Mouse (Mus musculus) frontal cortex, postnatal 10 days (tissue): ENCODE measurements around the gene Cul7.

ENCODE experiments used
- DNase-seq, 2 experiments: peaks; one replicate each; pipeline ENCODE4 v3.0.0; 2022; ENCODE audit warnings: low spot score in 2 of 2, mixed read lengths in 1 of 2

Gene Cul7

DNA sequence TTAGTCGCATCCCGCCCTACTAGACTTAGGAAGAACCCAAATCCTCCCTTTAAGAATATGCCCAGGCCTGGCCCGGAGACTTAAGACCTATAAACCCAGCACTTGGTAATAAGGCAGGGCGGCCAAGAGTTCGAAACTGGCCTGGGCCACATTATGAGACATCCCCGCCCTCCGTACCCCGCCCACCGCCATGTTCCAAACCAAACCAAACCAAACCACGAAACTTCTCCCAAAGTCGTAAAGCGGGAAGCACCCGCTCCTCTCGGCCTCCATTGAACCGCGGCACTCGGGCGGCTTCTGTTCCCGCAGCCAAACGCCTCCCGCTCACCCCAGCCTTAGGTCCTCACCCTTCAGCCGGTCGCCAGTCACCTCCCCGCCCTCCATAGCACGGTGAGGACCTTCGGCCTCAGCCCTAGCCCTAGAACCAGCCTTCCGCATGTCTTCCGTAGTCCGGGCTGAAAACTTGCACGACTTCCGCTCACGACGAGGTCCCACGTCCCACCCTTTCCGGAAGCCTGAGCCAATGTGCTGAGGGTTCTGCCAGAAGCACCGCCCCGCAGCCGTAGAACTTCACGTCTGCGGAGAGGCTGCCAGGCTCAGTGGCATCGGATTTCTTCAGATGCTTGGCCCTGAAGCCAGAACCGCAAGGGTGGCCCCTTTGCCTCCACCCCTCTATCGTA is 23.9 kb downstream of the Cul7 start, which contains the start of gene Rrp36:
Gene Rrp36, minus strand, starts transcription at position 503 of the 680 bp plus-strand sequence.
- peak; percentile 79 to 85 for DNase-seq

DNA sequence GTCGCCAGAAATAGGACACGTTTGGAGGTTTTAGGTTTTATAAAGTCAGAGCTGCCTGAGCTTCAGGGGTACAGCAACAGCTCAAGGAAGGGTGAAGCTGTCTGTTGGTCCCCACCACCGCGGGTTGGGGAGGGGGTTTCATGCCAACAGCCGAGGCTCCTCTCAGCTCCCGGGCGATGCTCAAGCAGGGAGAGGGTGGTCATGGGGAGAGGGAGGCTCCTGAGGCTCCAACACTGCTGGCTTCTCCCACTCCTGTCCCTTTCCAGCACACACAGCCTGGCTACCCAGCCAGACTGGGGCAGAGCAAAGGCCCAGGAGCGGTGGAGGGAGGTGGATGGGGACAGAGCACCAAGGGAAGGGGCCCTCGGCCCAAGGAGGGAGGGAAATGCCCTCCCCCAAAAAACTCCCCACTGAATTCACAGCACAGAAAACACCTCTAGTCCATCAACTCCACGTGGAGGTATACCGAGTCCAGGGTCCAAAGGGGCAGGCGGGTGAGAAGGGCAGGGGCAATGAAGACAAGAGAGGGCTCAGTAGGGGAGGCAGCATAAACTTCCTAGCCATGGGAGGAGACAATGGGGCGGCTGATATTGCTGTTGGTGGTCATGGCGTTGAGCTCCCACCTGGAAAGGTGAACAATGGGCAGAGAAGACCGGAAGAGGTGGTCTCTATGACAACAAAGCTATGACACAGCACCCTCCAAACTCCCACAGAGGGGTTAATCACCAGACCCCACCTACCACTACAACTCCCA is 24.6 kb downstream of the Cul7 start:
- no peak for DNase-seq

DNA sequence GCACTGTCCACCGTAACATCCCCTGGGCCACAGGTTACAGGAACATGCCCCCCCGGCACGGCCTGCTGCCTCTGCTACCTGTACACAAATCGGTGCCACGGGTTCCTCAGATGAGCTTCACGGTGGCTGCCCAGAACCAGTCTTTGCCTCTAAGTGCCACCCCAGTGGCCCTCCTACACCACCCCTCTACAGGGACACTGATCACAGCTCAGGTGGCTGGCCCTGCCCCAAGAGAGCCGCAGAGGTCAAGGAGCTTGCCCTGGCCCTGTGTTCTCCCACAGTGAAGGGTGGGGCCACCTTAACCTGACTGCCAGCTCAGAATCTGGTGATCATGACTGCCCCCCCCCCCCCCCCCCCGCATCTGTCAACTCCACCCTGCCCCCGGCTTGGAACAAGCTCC is 28.3 kb downstream of the Cul7 start, which contains the start of gene Mea1:
Gene Mea1, plus strand, starts transcription at position 378 of the 400 bp plus-strand sequence.
- DNase-seq: no peak

DNA sequence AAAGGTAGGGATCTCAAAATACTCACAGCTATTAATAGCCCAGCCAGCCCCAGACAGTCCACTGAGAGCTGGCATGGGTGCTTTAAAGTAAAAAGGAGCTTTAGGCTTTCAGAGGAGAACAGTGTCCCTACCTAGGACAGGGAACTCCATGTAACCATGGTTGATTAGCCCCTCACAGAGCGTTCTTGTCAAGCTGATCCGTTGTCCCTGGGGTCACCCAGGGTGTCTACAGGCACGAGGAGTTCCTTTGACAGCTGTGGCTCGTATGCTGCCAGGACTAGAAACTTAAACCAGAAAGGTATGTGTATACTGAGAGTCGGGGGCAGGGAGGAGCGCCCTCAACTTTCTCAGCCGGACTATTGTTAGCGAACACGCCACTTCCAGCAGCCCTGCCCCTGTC is 28.8 kb downstream of the Cul7 start:
- no peak for DNase-seq

DNA sequence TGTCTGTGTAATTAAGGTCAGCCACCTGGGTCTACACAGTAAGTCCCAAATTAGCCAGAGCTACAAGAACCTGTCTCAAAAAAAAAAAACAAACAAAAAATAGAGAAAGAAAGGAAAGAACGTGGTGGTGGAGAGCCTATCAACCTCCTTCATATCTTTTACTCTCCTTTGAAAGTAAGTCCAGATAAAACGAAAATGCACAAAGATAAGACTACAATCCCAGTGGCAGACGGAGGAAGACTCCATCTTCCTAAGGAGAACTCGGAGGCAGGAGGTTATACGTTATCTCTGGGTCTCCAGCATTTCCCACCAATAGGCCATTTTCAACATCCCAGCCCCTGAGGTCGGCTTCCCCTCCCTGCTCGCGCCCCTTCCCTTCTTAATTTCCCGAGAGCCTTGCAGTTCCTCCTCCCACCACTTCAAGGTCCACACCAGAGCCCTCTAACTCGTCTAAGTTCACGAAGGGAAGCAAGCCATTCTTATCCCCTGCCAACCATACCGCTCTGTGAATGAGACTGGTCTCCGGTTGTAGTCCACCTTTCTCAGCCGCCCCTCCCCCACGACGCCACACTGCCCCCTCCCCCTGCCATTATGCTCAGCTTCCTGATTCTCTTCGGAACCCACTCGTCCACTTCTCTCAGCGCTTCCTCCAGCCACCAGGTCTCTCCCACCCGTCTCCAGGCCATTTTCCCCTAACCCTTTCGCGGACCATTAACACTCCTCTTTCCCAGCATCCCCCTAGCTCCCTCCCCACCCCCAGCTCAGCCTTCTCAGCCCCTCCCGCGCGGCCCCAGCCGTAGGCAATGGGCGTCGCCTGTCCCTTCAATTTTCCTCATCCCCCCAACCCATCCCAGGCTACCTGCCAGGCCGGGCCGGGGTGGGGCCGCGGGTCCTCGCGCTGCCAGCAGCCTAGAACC is 30.0 kb downstream of the Cul7 start:
- peak; percentile 38 to 54 for DNase-seq

DNA sequence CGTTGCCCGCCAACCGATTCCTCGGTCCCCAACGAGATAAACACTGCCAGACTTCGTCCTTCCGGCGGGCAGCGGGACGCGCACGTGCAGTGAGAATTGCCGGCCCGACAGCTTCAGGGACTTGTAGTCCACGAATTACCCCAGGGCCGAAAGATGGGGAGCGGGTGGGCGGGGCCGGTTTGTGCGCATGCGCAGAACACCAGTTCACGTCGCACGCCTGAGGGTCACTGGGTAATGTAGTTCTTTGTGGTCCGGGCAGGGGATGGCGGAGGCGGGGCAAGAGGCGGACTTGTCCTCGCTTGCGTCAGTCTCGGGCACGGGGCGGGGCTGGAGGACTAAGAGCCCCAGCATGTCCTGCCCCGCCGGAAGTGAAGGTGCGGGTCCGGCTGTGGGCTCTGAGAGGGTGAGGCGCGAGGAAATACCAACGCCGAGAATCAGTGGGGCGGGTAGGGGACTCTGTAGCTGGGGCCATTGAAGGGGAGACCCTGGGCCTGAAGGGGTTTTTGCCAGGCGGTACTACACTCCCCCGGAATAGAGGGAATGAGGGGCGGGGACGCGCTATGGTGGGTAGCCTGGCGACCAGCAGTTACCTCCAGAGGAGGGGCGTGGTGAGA is 30.7 kb downstream of the Cul7 start, which contains the start of gene Klhdc3:
Gene Klhdc3, minus strand, starts transcription at position 155 of the 614 bp plus-strand sequence.
- DNase-seq: peak; percentile 97 to 98

DNA sequence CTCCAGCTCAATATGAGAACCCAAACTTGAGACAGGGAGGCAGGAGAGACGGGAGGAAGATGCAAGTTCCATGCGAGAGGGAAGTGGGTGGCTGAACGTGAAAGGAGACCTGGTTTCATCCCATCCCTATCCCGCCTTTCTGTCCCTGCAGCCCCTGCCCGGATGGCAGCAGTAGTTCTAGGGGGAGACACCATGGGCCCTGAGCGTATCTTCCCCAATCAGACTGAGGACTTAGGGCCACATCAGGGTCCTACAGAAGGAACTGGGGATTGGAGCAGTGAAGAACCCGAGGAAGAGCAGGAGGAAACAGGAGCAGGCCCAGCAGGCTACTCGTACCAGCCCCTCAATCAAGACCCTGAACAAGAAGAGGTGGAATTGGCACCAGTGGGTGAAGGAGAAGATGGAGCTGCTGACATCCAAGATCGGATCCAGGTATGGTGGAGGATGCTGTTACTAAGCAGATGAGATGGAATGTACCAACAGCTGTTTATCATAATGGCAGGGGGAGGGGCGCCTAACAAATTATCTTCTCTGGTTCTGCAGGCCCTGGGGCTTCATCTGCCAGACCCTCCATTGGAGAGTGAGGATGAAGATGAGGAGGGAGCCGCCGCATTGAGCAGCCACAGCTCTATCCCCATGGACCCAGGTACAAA is 31.5 kb downstream of the Cul7 start:
- DNase-seq: no peak

DNA sequence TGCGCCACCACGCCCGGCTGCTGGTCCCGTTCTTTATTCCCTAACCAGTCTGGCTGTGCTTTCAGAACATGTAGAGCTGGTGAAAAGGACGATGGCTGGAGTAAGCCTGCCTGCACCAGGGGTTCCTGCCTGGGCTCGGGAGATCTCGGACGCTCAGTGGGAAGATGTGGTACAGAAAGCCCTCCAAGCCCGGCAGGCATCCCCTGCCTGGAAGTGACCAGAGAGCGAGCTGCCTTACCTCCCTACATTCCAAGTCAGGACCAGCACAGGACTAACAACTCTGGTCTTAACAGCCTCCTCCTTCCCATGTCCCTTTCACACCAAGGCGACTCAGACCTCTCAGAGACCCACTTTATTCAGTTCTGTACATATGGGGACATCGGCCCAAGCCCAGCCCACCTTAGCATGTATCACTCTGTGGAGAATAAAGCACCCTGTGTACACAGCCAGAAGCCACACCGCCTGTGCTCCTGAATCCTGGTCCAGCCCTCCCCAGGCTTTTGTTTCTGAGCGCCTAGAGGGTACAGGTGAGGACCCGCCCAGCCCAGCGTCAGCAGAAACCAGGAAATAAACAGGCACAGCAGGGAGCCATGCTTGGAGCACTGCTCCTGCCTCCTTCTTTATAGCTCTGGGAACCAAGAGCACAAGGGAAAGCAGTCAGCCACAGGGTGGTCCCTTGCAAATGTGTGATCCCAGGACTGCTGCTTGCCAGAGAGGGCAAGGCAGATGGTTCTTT is 32.7 kb downstream of the Cul7 start:
- no peak for DNase-seq

DNA sequence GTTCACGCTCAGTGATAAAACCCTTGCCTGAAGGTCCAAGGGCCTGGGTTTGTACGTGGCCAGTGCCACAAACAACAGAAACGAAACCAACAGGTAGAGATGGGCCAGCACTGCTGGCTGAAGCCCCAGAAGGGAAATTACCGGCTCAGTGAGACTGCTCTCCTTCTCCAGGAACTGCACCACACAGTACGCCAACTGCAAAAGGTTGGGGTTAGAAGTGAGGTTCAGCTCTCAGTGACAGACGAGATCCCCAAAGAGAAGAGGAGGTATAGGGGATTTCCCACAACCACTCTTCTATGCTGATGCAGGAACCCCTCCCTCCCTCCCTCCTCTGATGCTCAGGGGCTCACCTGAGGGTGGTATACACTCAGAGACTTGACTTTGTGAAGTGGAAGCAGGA is 35.8 kb downstream of the Cul7 start:
- no peak for DNase-seq

DNA sequence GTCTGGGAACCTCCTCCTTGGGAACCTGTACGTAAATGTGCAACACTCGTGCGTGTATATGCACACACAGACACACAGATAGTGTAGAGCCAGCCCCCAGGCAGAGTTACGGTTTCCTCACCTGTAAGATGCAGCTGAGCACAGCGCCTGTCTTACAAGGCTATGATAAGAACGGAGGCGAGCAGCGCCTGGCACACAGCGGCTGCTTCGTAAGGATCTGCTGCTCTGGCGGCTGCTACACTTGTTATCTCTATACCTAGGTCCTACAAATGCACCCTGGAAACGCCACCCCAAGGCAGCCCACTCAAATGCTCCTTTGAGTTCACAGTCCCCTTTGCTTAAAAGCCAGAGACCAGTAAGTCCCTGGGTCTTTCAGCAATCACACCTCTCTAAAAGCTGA is 40.5 kb downstream of the Cul7 start:
- no peak for DNase-seq

DNA sequence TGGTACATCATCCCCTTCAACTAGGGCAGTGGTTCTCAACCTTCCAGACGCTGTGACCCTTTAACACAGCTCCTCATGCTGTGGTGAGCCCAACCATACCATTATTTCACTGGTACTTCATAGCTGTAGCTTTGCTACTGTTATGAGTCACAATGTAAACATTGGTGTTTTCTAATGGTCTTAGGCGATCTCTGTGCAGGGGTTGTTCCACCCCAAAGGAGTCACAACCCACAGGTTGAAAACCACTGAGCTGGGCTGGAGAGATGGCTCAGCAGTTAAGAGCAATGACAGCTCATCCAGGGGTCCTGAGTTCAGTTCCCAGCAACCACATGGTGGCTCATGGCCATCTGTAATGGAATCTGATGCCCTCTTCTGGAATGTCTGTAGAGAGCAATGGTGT is 41.3 kb downstream of the Cul7 start:
- no peak for DNase-seq

DNA sequence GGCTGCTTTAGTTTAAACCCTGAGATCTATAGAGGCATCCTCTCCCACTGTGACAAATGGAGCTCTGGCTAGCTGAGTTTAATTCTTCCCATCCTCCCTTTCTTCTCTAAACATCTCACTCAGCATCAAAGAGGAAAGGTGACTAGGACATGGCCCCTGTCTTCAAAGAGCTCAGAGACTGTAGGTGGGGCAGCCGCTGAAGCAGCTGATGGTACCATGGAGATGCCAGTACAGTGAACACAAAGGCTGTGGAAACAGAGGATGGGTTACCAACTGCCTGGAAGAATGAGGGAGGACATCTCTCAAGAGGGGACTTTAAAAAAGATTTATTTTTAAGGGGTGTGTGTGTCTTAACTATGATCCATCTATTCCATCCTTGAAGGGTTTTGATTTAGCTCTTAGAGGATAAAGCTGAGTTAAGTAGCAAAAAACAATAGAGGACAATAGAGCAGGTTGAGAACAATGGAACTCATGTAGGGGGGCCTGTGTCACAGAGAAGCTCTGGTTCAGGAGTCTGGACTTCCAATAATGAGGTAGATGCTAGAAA is 44.5 kb downstream of the Cul7 start:
- no peak for DNase-seq

DNA sequence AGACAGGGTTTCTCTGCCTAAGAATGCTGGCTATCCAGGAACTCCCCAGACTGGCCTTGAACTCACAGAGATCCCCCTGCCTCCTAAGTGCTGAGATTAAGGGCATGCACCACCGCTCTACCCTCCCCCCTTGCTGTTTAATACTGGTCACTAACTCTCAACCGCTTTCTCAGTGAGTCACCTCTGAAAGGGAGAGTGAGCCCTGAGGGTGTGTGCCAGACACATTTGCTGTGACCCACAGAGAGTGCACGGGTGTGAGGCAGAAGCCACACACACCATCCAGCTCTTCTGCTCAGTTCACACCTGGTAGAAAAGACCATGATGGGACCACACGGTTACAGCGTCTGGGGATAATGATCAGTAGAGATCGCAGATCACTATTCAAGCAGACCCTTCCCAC is 48.4 kb downstream of the Cul7 start:
- DNase-seq: no peak

DNA sequence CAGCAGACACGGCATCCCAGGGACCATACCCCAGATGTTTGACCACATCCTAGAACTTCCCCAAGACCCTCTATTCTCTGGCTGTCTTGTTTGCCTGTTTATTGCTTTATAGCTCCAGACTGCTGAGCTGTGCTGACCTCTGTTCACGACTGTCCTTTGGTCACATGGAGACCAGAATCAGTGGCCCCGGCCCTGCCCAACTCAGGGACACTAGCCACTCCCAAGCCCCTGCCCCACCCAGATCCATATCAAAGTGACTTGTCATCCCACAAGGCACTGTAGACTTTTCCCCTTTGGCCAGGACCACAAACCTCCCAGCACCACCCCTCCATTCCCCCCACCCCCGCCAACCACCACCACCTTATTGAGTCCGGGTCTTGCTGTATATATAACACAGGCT is 49.1 kb downstream of the Cul7 start:
- no peak for DNase-seq

DNA sequence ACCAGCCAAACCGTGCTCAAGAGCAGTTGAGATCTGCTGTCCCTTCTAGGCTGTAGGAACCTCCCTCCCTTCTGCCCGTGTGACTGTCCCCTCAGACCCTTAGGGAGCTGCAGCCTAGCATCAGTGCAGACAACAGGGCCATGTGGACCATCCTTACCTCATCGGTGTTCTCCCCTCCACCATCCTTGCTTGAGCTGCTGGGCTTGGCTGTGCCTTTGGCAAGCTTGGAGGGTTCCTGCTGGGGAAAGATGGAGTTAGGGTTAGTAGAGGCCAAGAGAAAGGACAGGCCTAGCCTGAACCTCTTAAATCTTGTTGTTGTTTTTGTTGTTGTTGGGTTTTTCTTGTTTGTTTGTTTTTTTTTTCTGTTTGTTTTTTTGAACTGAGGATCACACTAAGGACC is 49.8 kb downstream of the Cul7 start:
- no peak for DNase-seq

DNA sequence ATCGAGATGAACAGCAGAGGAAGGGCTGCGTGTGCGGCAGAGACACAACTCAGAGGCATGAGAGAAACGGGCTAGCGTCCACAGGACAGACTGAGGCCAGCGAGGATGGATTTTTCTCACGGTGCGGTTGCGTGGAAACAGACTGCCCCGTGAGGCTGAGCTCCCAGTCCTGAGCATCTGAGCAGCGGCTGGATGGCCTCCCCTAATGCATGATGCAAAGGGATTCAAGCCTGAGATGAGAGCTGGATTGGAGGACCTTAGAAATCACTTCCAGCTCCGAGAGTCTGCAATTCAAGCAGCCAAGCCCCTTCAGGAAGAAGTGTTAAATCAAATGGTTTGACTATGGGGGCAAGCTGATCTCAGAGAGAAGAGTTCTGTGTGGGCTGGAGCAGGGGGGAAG is 51.4 kb downstream of the Cul7 start:
- no peak for DNase-seq

DNA sequence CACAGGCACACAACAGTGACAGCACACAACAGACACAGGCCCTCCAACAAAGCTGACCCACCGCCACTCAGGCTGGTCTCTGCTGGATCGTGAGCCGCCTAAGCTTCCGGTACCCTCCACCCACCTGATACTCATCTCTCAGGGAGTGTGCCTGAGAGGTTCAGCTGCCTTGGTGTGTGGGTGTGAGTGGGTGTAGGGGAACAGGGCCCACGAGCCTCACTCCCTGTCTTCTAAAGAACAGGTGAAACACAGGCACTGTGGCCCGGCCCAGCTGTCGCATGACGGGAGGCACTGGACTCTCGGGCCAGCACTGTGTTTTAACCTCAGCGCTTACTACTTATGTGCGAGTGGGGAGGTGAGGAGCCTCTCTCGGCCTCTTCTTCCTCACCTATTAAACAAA is 52.0 kb downstream of the Cul7 start:
- no peak for DNase-seq

DNA sequence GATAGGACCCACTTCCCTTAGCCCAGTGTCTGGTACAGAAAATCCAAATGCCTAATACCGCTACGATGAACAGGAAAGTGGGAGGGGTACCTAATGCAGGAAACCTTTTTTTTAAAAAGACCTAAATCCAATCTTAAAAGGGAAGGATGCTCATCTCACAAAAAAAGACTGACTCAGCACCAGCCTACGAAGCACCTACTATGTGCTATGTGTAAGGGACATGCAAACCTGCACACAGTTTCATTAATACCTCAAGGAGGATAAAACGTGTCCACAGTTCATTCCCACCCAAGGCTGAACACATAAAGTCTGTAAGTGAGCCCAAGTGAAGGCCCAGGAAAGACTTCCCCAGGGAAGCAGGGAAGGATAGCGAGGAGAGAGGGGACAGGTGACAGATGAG is 52.4 kb downstream of the Cul7 start:
- DNase-seq: no peak

DNA sequence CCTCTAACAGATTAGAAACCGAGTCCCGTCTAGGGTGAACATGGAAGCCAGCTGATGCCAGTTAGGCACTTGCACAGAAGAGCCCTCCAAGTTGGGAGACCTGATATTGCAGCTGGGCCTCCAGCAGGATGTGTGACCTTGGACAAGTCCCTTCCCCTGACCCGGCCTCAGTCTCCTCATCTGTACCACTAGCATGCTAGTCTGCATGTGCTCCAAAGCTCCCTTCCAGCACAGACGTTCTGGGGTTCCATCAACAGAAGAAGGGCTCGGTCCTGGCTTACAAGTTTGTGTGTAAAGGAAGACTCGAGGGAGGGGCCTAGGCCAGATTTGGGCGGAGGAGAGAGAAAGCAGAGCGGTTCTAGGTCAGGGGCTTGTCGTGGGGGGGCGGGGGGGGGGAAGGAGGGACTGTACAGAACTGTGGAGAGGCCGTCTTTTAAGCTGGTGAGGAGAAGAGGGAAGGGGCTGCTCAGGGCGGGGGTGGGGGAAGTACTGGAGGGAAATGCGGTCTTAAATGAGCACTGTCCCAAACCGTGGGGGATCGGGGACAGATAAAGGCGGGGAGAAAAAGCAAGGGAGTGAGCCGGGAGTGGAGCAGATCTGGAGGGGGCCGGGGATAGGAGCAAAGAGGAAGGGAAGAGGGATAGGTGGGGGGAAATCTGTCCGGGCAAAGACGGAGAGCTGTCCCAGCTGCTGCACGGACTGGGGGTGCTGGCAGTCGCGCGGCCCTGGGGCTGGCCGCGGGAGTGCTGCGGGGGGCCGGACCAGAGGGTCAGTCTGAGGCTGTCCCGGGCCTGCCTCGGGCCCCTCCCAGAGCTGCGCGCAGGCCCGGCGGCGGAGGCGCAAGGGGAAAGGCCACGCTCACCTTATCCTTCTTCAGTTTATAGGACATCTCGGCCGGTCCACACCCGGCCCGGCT is 54.1 kb downstream of the Cul7 start:
- peak in 1 of 2 experiments; percentile 20 for DNase-seq
